Mouse (Mus musculus) embryonic fibroblast, embryonic 13.5 days (primary cell): ENCODE measurements around the gene Gm38431. TPM values are rescaled to one million over a fixed set of nuclear protein-coding genes. Genes with fewer than 3 reads are reported as not detected.

Experiments
- H3K27ac ChIP-seq: 2 replicates; pipeline ENCODE4 v1.5.1; 2012; ENCODE audit warnings: low read length, control low read depth, inconsistent platforms; ENCODE audit not compliant: insufficient read depth
- H3K4me1 ChIP-seq: 2 replicates; pipeline ENCODE4 v1.6.1; 2011; ENCODE audit warnings: low read length; ENCODE audit not compliant: control insufficient read depth, insufficient read depth
- H3K4me3 ChIP-seq: 2 replicates; pipeline ENCODE4 v1.5.1; 2011; ENCODE audit warnings: mild to moderate bottlenecking, control low read depth, low read length; ENCODE audit not compliant: insufficient read depth
- CTCF ChIP-seq: IDR thresholded peaks from 2 replicates; pipeline ENCODE4 v1.5.1; 2011; ENCODE audit warnings: mild to moderate bottlenecking, control low read depth, low read length, moderate library complexity, borderline replicate concordance; ENCODE audit not compliant: insufficient read depth
- POLR2A ChIP-seq: IDR thresholded peaks from 2 replicates; pipeline ENCODE4 v1.6.1; 2011; ENCODE audit warnings: low read depth, mild to moderate bottlenecking, control low read depth, low read length, moderate library complexity
- polyA plus RNA-seq: library from polyadenylated mRNA; stranded (reverse); fragments of >200 nt; gene quantifications from 2 replicates; pipeline ENCODE4 v1.2.4, GENCODE M21; 2011; ENCODE audit warnings: low read depth; ENCODE audit not compliant: missing spikeins, insufficient read length

Gm38431 gene
- polyA plus RNA-seq, 1 experiment = 5.2 TPM

DNA sequence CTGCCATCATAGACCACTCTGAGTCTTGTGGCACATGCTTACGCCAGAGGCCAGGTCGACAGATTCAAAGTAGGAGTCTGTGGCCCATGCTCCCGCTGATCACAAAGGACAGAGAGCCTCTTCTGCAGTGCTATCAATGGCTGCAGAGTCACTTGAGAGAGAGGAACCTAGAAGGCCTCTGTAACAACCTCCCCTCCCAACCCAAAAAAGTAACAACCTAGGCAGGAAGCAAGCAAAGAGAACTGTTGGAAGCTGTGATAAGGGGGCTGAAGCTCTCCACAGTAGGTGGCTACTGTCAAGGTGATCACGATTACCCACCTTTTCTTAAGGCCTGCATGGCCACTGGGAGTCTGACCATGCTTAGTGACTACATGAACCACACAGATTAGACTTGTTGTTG lies 48.2 kb downstream of the Gm38431 start:
- H3K27ac ChIP-seq = no peak overlapping the region
- no peaks in the 10 kb centered on the region for H3K4me1 ChIP-seq
- no peak overlapping the region for H3K4me3 ChIP-seq
- TF ChIP-seq POLR2A (no peak), CTCF (no peak)

DNA sequence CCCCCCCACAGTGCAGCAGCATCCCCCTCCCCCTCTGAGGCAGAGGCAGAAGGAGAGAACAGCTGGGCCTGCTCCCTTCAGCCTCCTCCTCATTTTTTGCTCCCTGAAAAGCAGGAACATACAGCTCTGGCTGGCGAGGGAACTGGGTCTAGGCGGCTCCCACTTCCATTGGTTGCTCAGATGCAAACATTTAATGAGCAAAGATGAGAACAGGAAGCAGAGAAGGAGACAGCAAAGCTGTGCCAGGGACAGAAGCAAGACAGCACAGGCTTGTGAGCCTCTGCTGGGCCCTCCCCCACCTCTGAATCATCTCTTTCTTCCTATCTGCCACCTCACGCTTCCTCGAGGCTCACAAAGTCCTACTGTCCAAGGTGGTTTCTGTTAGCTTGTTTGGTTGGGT lies 50.5 kb downstream of the Gm38431 start:
- no peak overlapping the region for H3K27ac ChIP-seq
- H3K4me1 ChIP-seq = peaks cover 3% of the 10 kb centered on the region; the same call in 1 of the 2 replicates
- no peak for TF ChIP-seq CTCF
- no peak for TF ChIP-seq POLR2A
- H3K4me3 ChIP-seq = no peak overlapping the region

DNA sequence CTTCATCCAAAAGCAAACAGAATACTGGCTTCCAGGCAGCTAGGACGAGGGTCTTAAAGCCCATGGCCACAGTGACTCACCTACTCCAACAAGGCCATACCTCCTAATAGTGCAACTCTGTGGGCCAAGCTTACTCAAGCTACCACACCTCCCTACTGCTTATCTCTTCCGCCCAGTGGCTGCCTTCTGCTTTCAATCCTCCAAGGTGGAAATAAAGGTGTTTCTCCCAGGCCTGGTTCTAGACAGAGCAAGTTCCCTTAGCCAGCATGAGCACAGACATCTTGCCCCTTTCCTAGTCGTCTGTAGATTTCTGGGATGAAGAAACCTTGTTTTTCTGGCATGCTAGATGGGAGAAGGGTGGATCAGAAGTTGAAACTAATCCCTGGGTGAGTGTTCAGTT lies 52.0 kb downstream of the Gm38431 start:
- Histone ChIP-seq H3K4me1 (peaks cover 3% of the 10 kb centered on the region; the same call in 1 of the 2 replicates), H3K4me3 (no peak overlapping the region), H3K27ac (no peak overlapping the region)
- no peak for TF ChIP-seq POLR2A
- TF ChIP-seq CTCF = no peak

DNA sequence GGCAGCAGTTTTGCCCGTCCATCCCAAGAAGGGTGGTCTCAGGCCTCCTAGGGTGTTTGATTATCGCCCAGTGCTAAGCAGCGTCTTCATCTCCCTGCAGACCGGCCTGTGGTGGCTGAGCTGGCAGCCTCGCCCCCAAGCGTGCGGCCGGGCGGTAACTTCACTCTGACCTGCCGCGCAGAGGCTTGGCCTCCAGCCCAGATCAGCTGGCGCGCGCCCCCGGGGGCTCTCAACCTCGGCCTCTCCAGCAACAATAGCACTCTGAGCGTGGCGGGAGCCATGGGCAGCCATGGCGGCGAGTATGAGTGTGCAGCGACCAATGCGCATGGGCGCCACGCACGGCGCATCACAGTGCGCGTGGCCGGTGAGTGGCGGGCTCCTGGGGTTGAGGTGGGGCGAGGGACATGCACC lies 54.3 kb downstream of the Gm38431 start:
- H3K4me3 ChIP-seq = no peak overlapping the region
- TF ChIP-seq CTCF = no peak
- peak; percentile 33; the same call in 1 of the 2 replicates for TF ChIP-seq POLR2A
- H3K4me1 ChIP-seq = peaks cover 3% of the 10 kb centered on the region; the same call in 1 of the 2 replicates
- H3K27ac ChIP-seq = no peak overlapping the region

DNA sequence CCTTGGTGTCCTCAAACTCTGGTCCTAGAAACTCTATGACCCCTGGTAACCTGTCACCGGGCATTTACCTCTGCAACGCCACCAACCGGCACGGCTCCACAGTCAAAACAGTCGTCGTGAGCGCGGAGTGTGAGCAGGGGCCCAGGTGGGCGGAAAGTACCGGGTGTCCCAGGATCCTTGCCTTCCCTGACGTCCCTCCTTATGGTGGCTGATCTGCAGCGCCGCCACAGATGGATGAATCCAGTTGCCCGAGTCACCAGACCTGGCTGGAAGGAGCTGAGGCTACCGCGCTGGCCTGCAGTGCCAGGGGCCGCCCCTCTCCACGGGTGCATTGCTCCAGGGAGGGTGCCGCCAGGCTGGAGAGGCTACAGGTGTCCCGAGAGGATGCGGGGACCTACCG lies 55.1 kb downstream of the Gm38431 start:
- TF ChIP-seq CTCF = no peak
- no peak for TF ChIP-seq POLR2A
- Histone ChIP-seq H3K4me3 (no peak overlapping the region), H3K27ac (no peak overlapping the region), H3K4me1 (peaks cover 3% of the 10 kb centered on the region; the same call in 1 of the 2 replicates)

GRCm38 (mm10) chr9:21036161-21036560 lies 55.6 kb downstream of the Gm38431 start:
- Histone ChIP-seq H3K27ac (no peak overlapping the region), H3K4me3 (no peak overlapping the region), H3K4me1 (peaks cover 3% of the 10 kb centered on the region; the same call in 1 of the 2 replicates)
- TF ChIP-seq POLR2A = no peak

- no peak overlapping the region for H3K27ac ChIP-seq
- peaks cover 3% of the 10 kb centered on the region; the same call in 1 of the 2 replicates for H3K4me1 ChIP-seq
- no peak for TF ChIP-seq CTCF
- TF ChIP-seq POLR2A = no peak
- H3K4me3 ChIP-seq = no peak overlapping the region
These were observed 56.2 kb downstream of the Gm38431 start for GRCm38 (mm10) chr9:21035586-21035985.

GRCm38 (mm10) chr9:21034481-21035085 lies 57.2 kb downstream of the Gm38431 start:
- Histone ChIP-seq H3K27ac (no peak overlapping the region), H3K4me1 (peaks cover 3% of the 10 kb centered on the region; the same call in 1 of the 2 replicates), H3K4me3 (no peak overlapping the region)
- TF ChIP-seq POLR2A (no peak), CTCF (no peak)

DNA sequence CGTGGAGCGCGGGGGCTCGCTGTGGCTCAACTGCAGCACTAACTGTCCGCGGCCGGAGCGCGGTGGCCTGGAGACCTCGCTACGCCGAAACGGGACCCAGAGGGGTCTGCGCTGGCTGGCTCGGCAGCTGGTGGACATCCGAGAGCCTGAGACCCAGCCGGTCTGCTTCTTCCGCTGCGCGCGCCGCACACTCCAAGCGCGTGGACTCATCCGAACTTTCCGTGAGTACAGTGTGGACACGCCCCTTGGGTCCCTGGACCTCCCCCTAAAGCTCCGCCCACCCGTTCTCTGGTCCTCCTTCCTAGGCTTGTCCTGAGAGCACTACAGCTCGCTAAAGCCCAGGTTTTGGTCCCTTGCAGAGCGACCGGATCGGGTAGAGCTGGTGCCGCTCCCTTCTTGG lies 58.7 kb downstream of the Gm38431 start:
- H3K27ac ChIP-seq = no peak overlapping the region
- H3K4me3 ChIP-seq = peak overlapping the region; percentile 45
- TF ChIP-seq POLR2A (peak; percentile 60), CTCF (no peak)
- peaks cover 3% of the 10 kb centered on the region; the same call in 1 of the 2 replicates for H3K4me1 ChIP-seq

DNA sequence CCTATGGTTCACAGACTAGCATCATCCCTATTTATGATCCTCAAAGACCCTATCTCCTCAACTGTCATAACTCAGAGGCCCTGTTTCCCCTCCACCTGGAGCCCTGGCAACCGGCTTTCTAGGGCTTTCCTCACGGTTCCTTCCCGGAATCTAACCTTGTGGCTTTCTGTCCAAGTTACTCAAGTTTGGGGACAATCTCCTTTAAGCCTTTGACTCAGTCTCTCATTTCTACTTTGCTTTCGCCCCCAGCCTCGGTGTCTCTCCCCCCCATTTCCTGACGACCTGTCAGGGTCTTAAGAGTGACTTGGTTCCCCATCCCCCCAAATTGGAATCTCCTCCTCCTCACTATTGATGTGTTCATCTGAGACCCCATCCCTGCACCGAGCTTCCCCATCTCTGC lies 59.3 kb downstream of the Gm38431 start:
- peaks cover 3% of the 10 kb centered on the region; the same call in 1 of the 2 replicates for H3K4me1 ChIP-seq
- H3K4me3 ChIP-seq = peak overlapping the region; percentile 49

More for the DNA sequence above, 59.3 kb downstream of the Gm38431 start:
- TF ChIP-seq CTCF = no peak
- no peak for TF ChIP-seq POLR2A
- no peak overlapping the region for H3K27ac ChIP-seq
